Mouse (Mus musculus): ENCODE measurements around the gene Zkscan14.

DNA sequence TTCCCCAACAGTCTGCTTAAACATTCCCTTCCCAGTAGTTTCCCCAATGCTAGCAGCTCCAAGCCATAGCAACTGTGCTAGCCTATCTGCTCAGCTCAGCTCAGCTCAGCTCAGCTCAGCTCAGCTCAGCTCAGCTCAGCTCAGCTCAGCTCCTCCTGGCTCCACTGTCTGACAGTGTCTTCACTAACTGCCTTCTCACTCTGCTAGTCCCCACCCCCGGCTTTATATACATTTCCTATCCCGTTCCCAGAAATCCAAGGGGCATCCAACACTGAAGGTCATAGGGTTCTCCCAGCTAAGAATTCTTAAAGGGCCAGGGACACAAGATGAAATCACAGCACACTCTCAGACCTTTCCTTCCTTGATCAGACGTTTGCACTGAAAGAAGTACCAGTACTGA, 37.0 kb downstream of the Zkscan14 start:
- no peak for TF ChIP-seq CTCF (IDR thresholded peaks at IDR 0.05; ENCODE audit: low read depth)
- no peak for TF ChIP-seq EP300 (IDR thresholded peaks at IDR 0.05; ENCODE audit: low read depth)
